Mouse (Mus musculus): ENCODE data around the gene Alg14.

Alg14 gene

GRCm38 (mm10) chr3:121291560-121292258 lies at the start of gene Alg14:
Alg14 (plus strand) TSS chr3:121291773.
- peak; percentile 98 for DNase-seq

GRCm38 (mm10) chr3:121242111-121242936 lies 49.2 kb upstream of the Alg14 start:
- DNase-seq = no peak

- no peak for DNase-seq
Measured at GRCm38 (mm10) chr3:121242941-121243340, 48.6 kb upstream of the Alg14 start.

- DNase-seq = peak; percentile 8 to 75
Measured at GRCm38 (mm10) chr3:121250048-121250447, 41.5 kb upstream of the Alg14 start.

GRCm38 (mm10) chr3:121250576-121251433 lies 40.8 kb upstream of the Alg14 start:
- no peak for DNase-seq

- no peak for DNase-seq
Measured at GRCm38 (mm10) chr3:121255501-121255900, 36.1 kb upstream of the Alg14 start.

- DNase-seq = no peak
Measured at GRCm38 (mm10) chr3:121256131-121256530, 35.4 kb upstream of the Alg14 start.

- no peak for DNase-seq
Measured at GRCm38 (mm10) chr3:121257418-121257817, 34.2 kb upstream of the Alg14 start.

GRCm38 (mm10) chr3:121258521-121259478 lies 32.8 kb upstream of the Alg14 start:
- no peak for DNase-seq

GRCm38 (mm10) chr3:121260041-121260440 lies 31.5 kb upstream of the Alg14 start:
- no peak for DNase-seq

- no peak for DNase-seq
Measured at GRCm38 (mm10) chr3:121260831-121261230, 30.7 kb upstream of the Alg14 start.

GRCm38 (mm10) chr3:121261251-121261650 lies 30.3 kb upstream of the Alg14 start:
- no peak for DNase-seq

GRCm38 (mm10) chr3:121261939-121262520 lies 29.5 kb upstream of the Alg14 start:
- no peak for DNase-seq

- DNase-seq = peak; percentile 66 to 79
Measured at GRCm38 (mm10) chr3:121262521-121263204, 28.9 kb upstream of the Alg14 start.

GRCm38 (mm10) chr3:121263205-121263548 lies 28.4 kb upstream of the Alg14 start:
- DNase-seq = peak; percentile 49 to 56

- DNase-seq = no peak
Measured at GRCm38 (mm10) chr3:121264242-121264641, 27.3 kb upstream of the Alg14 start.

GRCm38 (mm10) chr3:121267283-121267682 lies 24.3 kb upstream of the Alg14 start:
- DNase-seq = no peak

- DNase-seq = no peak
Measured at GRCm38 (mm10) chr3:121272577-121272976, 19.0 kb upstream of the Alg14 start.

GRCm38 (mm10) chr3:121274010-121274409 lies 17.6 kb upstream of the Alg14 start:
- no peak for DNase-seq

GRCm38 (mm10) chr3:121277009-121277408 lies 14.6 kb upstream of the Alg14 start:
- no peak for DNase-seq

GRCm38 (mm10) chr3:121277557-121277956 lies 14.0 kb upstream of the Alg14 start:
- peak; percentile 47 to 77 for DNase-seq
